ENCODE assay signal across 10 mouse cellular contexts in the genomic region with DNA sequence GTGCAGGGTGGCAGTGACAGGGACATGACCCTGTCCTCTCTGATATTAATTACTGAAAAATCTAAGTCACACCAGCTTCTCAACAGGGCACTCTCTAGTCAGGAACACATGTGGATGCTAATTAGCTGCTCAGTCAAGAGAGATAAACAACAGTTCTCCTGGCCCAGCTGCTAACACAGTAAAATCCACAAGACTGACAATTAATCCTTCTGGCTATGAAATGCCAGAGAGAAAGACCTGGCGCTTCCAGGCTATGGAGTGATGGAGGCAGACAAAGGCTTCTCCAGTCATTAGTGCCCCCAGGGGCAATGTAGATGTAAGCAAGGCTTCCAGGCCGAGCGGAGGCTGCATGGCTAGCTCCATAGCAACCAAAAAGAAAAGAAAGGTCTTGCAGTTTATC.
DNase-seq lines count a peak whose midpoint lies in the region; ATAC-seq and TF ChIP-seq lines count a peak whose summit lies in the region.
"Had no signal": no experiment of that assay in that cellular context is flagged by ENCODE, and none has a peak within 500 bp of the region (broad histone marks: within the 10 kb centered on the region; RNA-seq: fewer than 3 reads in every experiment).

No protein-coding gene starts in this region.

- peak; percentile 78 for ATAC-seq in forebrain, embryonic 14.5 days
- ATAC-seq in hindbrain, postnatal 0 days: peak; percentile 80
- ATAC-seq in neural tube, embryonic 14.5 days (ENCODE audit: low read depth): peak; percentile 96

- no peaks in the 10 kb centered on the region for H3K27me3 ChIP-seq in forebrain, embryonic 14.5 days (replicated peaks; ENCODE audit: control insufficient read depth, insufficient read depth, low read length)
- H3K27me3 ChIP-seq in hindbrain, postnatal 0 days (ENCODE audit: insufficient read depth, low read length): no peaks in the 10 kb centered on the region
- no peaks in the 10 kb centered on the region for H3K27me3 ChIP-seq in neural tube, embryonic 14.5 days (ENCODE audit: control insufficient read depth, insufficient read depth, low read length)

- no peak for TF ChIP-seq CTCF in hindbrain, postnatal 0 days (IDR thresholded peaks at IDR 0.05; ENCODE audit: low read depth)

- H3K9ac ChIP-seq in forebrain, embryonic 14.5 days (ENCODE audit: low read length): no peak overlapping the region
- no peak overlapping the region for H3K9ac ChIP-seq in hindbrain, postnatal 0 days (replicated peaks; ENCODE audit: low read length)
- no peak overlapping the region for H3K9ac ChIP-seq in neural tube, embryonic 14.5 days (replicated peaks; ENCODE audit: low read depth, low read length)

- H3K36me3 ChIP-seq in forebrain, embryonic 14.5 days (ENCODE audit: control insufficient read depth, insufficient read depth, low read length): no peaks in the 10 kb centered on the region
- H3K36me3 ChIP-seq in hindbrain, postnatal 0 days (ENCODE audit: insufficient read depth, low read length): no peaks in the 10 kb centered on the region
- no peaks in the 10 kb centered on the region for H3K36me3 ChIP-seq in neural tube, embryonic 14.5 days (ENCODE audit: control insufficient read depth, insufficient read depth, low read length)

- DNase-seq in embryo, embryonic 10.5 days (ENCODE audit: low spot score): peak; percentile 72
- peak; percentile 40 for DNase-seq in forebrain, embryonic 14.5 days (ENCODE audit: low spot score)
- peak; percentile 41 for DNase-seq in hindbrain, postnatal 0 days (ENCODE audit: low spot score)
- DNase-seq in left cerebral cortex, postnatal 36 days (ENCODE audit: low spot score in 2 of 2): no peak
- DNase-seq in ovary, postnatal 14 days (ENCODE audit: low spot score): no peak
- no peak for DNase-seq in T-cell, adult 2 months (ENCODE audit: low spot score)
- DNase-seq: heart, adult 2 months; kidney, adult 2 months; left cerebral cortex, postnatal 4 days had no signal

- intact Hi-C loops in left cerebral cortex, postnatal 36 days (cut with DNase I): no loop called here

- H3K4me2 ChIP-seq in forebrain, embryonic 14.5 days (ENCODE audit: low read length): no peak overlapping the region
- no peak overlapping the region for H3K4me2 ChIP-seq in hindbrain, postnatal 0 days (ENCODE audit: low read depth, low read length)
- no peak overlapping the region for H3K4me2 ChIP-seq in neural tube, embryonic 14.5 days (ENCODE audit: low read depth, low read length)

- 8% methylated on average over 3 of the region's 3 CpGs for WGBS in forebrain, embryonic 14.5 days
- WGBS in hindbrain, postnatal 0 days: 10% methylated on average over 3 of the region's 3 CpGs
- WGBS in neural tube, embryonic 14.5 days: 8% methylated on average over 3 of the region's 3 CpGs

- no peak overlapping the region for H3K4me3 ChIP-seq in forebrain, embryonic 14.5 days (ENCODE audit: low read depth, low read length)
- H3K4me3 ChIP-seq in hindbrain, postnatal 0 days (ENCODE audit: low read length): no peak overlapping the region
- no peak overlapping the region for H3K4me3 ChIP-seq in neural tube, embryonic 14.5 days (ENCODE audit: low read depth, low read length)
- H3K4me3 ChIP-seq: heart, adult 2 months had no signal

- H3K27ac ChIP-seq in forebrain, embryonic 14.5 days (ENCODE audit: low read depth, low read length): no peak overlapping the region
- no peak overlapping the region for H3K27ac ChIP-seq in hindbrain, postnatal 0 days
- H3K27ac ChIP-seq in neural tube, embryonic 14.5 days (ENCODE audit: low read depth, low read length): peak overlapping the region; percentile 60
- H3K27ac ChIP-seq: heart, adult 2 months had no signal

- no peaks in the 10 kb centered on the region for H3K4me1 ChIP-seq in forebrain, embryonic 14.5 days (ENCODE audit: control insufficient read depth, insufficient read depth, low read length)
- no peaks in the 10 kb centered on the region for H3K4me1 ChIP-seq in hindbrain, postnatal 0 days (ENCODE audit: insufficient read depth, low read length)
- H3K4me1 ChIP-seq in neural tube, embryonic 14.5 days (ENCODE audit: control insufficient read depth, insufficient read depth, low read length): peaks cover 6% of the 10 kb centered on the region; the same call in 1 of the 2 replicates

- no peaks in the 10 kb centered on the region for H3K9me3 ChIP-seq in forebrain, embryonic 14.5 days (replicated peaks; ENCODE audit: control insufficient read depth, low read length)
- no peaks in the 10 kb centered on the region for H3K9me3 ChIP-seq in hindbrain, postnatal 0 days (ENCODE audit: low read length)
- H3K9me3 ChIP-seq in neural tube, embryonic 14.5 days (ENCODE audit: control insufficient read depth, low read length): no peaks in the 10 kb centered on the region

Comparison
In these comparisons a context has a peak if more than half of its experiments do, and no peak if none do; other contexts are left out.
1. DNase-seq: peak in embryo, embryonic 10.5 days (single experiment), forebrain, embryonic 14.5 days (single experiment) and hindbrain, postnatal 0 days (single experiment); none in left cerebral cortex, postnatal 36 days (0 of 2), ovary, postnatal 14 days (single experiment) and T-cell, adult 2 months (single experiment).
2. Peak in every context shown above with its lines, with median percentiles within 50 percentile points of each other: ATAC-seq.